Mouse (Mus musculus): Measurements from ENCODE around the gene St6galnac4.

DNA sequence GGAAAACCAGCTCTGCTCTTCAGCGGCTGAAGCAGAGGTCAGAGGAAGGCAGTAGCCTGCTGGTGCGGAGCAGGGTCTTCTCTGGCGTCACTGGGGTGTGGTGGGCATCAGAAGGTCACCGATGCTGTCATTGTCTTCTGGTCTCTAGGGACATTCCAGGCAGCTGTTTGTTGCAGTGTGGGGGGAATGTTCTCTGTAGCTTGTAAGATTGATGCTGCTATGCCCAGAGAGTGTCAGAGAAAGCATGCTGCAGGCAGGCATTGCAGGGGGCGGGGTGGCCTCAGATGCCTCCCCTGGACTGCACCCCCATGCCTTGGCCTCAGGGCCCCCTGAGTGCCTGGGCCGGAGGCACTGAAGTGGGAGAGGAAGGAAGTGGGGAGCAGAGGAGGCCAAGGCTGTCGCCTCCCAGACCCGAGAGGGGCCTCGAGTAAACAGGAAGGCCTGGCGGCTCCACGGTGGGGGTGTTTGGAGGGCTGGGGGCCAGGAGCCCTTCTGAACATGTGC, 50.9 kb downstream of the St6galnac4 start:
- TF ChIP-seq CTCF (IDR thresholded peaks at IDR 0.05; ENCODE audit: low read depth, low read length) (no peak), POLR2A (IDR thresholded peaks at IDR 0.05; ENCODE audit: extremely low read depth, insufficient read depth, low read length) (no peak)
